Mouse (Mus musculus) inflammation-experienced regulatory T-cells, adult 6 months (primary cell): ENCODE results near the gene 1700020D05Rik. TPM values are rescaled to one million over a fixed set of nuclear protein-coding genes. Genes with fewer than 3 reads are reported as not detected.

Experiments used
- polyA plus RNA-seq, 3 experiments: library from polyadenylated mRNA; unstranded; fragments of 100-300 nt; shearing (Covaris generic); gene quantifications; one replicate each; pipeline ENCODE4 v1.2.1; 2017

The 1700020D05Rik gene
- polyA plus RNA-seq, 3 experiments from 2014 or later: 0.44 to 0.82 (median 0.70) TPM

Other genes starting within 250 kb of the 1700020D05Rik start
- 10 to 100 TPM; 11.8 to 19.8 (median 19.2) TPM for gene Pacs1, start 230.7 kb downstream of the 1700020D05Rik start, polyA plus RNA-seq
- 100 to 1,000 TPM; 316 to 410 (median 348) TPM for gene Sf3b2, start 208.3 kb downstream of the 1700020D05Rik start, polyA plus RNA-seq
- under 1 TPM in 1 of 3 experiments, not detected in 2; 0.15 TPM for gene Gal3st3, start 205.5 kb downstream of the 1700020D05Rik start, polyA plus RNA-seq
- gene Catsper1, start 168.0 kb downstream of the 1700020D05Rik start, polyA plus RNA-seq: not detected
- 10 to 100 TPM in 1 of 3 experiments, 1 to 10 TPM in 2; 3.1 to 11.4 (median 5.6) TPM for gene Cst6, start 154.2 kb downstream of the 1700020D05Rik start, polyA plus RNA-seq
- 10 to 100 TPM; 45.7 to 58.4 (median 53.4) TPM for gene Eif1ad, start 137.0 kb downstream of the 1700020D05Rik start, polyA plus RNA-seq
- gene Banf1, start 136.6 kb downstream of the 1700020D05Rik start, polyA plus RNA-seq: 100 to 1,000 TPM; 233 to 353 (median 259) TPM
- gene Sart1, start 115.1 kb downstream of the 1700020D05Rik start, polyA plus RNA-seq: 10 to 100 TPM; 20.3 to 38.4 (median 27.8) TPM
- not detected for gene Tsga10ip, start 101.3 kb downstream of the 1700020D05Rik start, polyA plus RNA-seq
- 10 to 100 TPM; 43.1 to 54.2 (median 47.1) TPM for gene Drap1, start 78.8 kb downstream of the 1700020D05Rik start, polyA plus RNA-seq
- 10 to 100 TPM; 14.5 to 28.0 (median 21.2) TPM for gene AI837181, start 78.6 kb downstream of the 1700020D05Rik start, polyA plus RNA-seq
- not detected for gene Fosl1, start 56.2 kb downstream of the 1700020D05Rik start, polyA plus RNA-seq
- under 1 TPM; 0.47 to 0.74 (median 0.65) TPM for gene Ccdc85b, start 45.9 kb downstream of the 1700020D05Rik start, polyA plus RNA-seq
- 100 to 1,000 TPM in 2 of 3 experiments, 10 to 100 TPM in 1; 64.2 to 112 (median 105) TPM for gene Fibp, start 43.2 kb downstream of the 1700020D05Rik start, polyA plus RNA-seq
- 100 to 1,000 TPM; 168 to 249 (median 216) TPM for gene Ctsw, start 35.3 kb downstream of the 1700020D05Rik start, polyA plus RNA-seq
- gene Efemp2, start 29.8 kb downstream of the 1700020D05Rik start, polyA plus RNA-seq: 1 to 10 TPM; 2.9 to 4.3 (median 3.8) TPM
- 10 to 100 TPM; 34.4 to 61.6 (median 36.6) TPM for gene Mus81, start 15.4 kb downstream of the 1700020D05Rik start, polyA plus RNA-seq
- gene Cfl1, start 13.3 kb downstream of the 1700020D05Rik start, polyA plus RNA-seq: 1,000 to 10,000 TPM; 1,933 to 3,699 (median 2,060) TPM
- gene Snx32, start 6.8 kb upstream of the 1700020D05Rik start, polyA plus RNA-seq: 10 to 100 TPM; 11.7 to 26.7 (median 20.0) TPM
- gene Ovol1, start 56.9 kb upstream of the 1700020D05Rik start, polyA plus RNA-seq: not detected
- gene Ap5b1, start 64.2 kb upstream of the 1700020D05Rik start, polyA plus RNA-seq: 1 to 10 TPM; 5.8 to 7.4 (median 6.5) TPM
- gene Rnaseh2c, start 98.1 kb upstream of the 1700020D05Rik start, polyA plus RNA-seq: 100 to 1,000 TPM in 1 of 3 experiments, 10 to 100 TPM in 2; 40.8 to 104 (median 97.1) TPM
- 10 to 100 TPM; 34.5 to 46.1 (median 42.4) TPM for gene Kat5, start 106.5 kb upstream of the 1700020D05Rik start, polyA plus RNA-seq
- 100 to 1,000 TPM in 2 of 3 experiments, 10 to 100 TPM in 1; 95.8 to 144 (median 126) TPM for gene Rela, start 133.7 kb upstream of the 1700020D05Rik start, polyA plus RNA-seq
- gene Sipa1, start 159.9 kb upstream of the 1700020D05Rik start, polyA plus RNA-seq: 10 to 100 TPM; 23.3 to 28.7 (median 25.0) TPM
- 1 to 10 TPM; 6.6 to 8.7 (median 7.8) TPM for gene Map3k11, start 185.0 kb upstream of the 1700020D05Rik start, polyA plus RNA-seq
- gene Pcnx3, start 185.1 kb upstream of the 1700020D05Rik start, polyA plus RNA-seq: 10 to 100 TPM; 14.8 to 26.0 (median 21.1) TPM
- 1 to 10 TPM; 1.5 to 5.7 (median 2.6) TPM for gene Kcnk7, start 200.6 kb upstream of the 1700020D05Rik start, polyA plus RNA-seq
- 10 to 100 TPM; 12.5 to 43.4 (median 19.4) TPM for gene Ehbp1l1, start 222.5 kb upstream of the 1700020D05Rik start, polyA plus RNA-seq
- 10 to 100 TPM; 13.0 to 57.6 (median 36.1) TPM for gene Fam89b, start 225.9 kb upstream of the 1700020D05Rik start, polyA plus RNA-seq
- gene Ltbp3, start 237.1 kb upstream of the 1700020D05Rik start, polyA plus RNA-seq: under 1 TPM in 1 of 3 experiments, not detected in 2; 0.77 TPM